Mouse (Mus musculus): ENCODE measurements around the gene 9430097D07Rik. TPM values are rescaled to one million over a fixed set of nuclear protein-coding genes. Genes with fewer than 3 reads are reported as not detected.
A peak's percentile ranks its signal among the peaks of the same experiment; 100 is the strongest.

The 9430097D07Rik gene
- total and polyA plus RNA-seq, 3 experiments, result not detected

DNA sequence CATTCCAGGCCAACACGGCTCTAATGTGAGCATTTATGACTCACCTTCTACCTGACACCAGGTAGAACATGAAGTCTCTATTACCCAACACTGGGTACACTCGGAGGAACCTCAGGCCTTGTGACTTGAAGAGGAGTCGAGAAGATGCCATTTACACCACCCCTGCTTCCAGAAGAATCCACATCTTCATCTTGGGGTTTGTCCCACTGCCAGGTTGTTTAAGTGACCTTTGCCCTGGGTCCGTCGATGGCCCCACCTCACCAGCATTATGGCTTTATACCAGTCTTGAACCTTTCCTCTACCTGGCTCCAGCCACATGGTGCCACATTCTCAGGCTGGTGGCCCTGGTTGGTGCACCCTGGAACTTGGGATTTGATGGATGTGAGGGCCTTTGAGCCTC is 21.8 kb upstream of the 9430097D07Rik start:
- DNase-seq, result no peak

DNA sequence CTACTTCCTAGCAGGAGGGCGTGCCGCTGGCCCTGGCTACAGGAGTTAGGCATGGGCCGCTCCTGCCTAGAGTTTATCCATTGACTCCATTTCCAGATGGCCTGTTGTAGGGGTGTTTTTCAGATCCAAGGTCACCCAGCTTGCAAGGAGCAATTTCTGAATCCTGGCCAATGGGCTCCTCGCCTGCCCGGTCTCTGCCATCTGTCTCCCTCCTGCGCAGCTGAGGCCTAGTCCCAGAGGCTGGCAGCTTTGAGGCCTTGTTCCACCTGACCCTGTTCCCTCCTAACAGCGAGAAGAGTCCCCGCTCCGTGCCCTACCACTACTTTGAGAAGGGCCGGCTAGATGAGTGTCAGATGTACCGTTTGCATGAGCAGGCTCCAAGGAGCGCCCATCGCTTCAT is 21.2 kb upstream of the 9430097D07Rik start:
- DNase-seq, result peak; percentile 48

DNA sequence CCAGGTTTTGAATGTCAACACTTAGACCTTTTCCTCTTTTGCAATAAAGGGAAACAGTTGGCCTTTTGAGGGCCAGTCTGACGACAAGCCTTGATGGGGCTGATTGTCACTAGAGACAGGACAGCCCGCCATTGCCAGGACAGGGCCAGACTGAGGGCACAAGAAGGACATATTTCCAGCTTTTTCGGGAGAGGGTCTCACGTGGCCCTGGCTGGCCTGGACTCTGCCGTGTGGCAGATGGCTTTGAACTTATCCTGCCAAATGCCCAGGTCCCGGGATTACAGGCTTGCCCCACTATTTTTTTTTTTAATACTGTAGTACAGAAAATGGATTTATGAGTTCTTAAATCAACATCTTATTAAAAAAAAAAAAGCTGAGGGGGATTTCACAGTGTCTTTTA is 15.8 kb upstream of the 9430097D07Rik start:
- no peak for DNase-seq

DNA sequence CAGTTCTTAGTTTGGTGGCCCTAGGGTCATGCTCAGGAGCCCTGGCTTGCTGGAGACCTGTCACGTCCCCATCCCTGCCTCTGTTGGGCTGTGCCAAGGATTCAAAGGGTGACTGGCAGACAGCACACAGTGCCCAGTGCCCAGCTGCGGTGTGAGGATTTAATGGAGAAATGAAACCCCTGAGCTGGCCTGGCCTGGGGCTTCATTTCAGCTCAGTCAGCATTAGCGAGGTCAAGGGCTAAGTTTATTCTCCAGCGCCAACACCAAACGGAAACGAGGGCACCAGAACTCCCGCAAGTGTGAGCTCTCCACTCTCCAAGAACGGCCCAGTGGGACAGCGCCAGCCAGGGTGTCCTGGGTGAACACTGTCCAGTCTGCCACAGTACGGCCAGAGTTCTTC is 14.7 kb upstream of the 9430097D07Rik start:
- no peak for DNase-seq

DNA sequence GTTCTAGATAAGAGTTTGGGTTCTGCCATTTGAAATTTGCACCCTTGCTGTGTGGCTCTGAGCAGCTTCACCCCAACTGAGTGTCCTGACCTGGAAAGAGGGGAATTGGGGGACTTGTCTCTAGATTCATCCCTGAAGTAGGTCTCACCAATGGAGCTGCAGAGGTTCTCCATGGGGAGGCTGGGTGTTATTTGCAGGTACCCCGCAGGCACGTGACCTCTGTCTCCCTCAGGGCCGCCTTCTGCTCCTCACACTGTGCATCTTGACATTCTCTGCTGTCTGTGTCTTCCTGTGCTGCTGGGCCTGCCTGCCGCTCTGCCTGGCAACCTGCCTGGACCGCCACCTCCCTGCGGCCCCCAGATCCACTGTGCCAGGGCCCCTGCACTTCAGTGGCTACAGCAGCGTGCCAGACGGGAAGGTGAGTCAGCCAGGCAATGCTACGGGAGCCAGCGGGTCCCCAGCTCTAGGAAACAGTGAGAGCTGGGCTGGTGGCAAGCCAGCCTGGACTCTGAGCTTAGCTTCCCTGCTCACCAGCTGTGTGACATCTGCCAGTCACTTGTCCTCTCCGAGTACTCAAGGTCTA is 13.8 kb upstream of the 9430097D07Rik start:
- peak; percentile 69 for DNase-seq

DNA sequence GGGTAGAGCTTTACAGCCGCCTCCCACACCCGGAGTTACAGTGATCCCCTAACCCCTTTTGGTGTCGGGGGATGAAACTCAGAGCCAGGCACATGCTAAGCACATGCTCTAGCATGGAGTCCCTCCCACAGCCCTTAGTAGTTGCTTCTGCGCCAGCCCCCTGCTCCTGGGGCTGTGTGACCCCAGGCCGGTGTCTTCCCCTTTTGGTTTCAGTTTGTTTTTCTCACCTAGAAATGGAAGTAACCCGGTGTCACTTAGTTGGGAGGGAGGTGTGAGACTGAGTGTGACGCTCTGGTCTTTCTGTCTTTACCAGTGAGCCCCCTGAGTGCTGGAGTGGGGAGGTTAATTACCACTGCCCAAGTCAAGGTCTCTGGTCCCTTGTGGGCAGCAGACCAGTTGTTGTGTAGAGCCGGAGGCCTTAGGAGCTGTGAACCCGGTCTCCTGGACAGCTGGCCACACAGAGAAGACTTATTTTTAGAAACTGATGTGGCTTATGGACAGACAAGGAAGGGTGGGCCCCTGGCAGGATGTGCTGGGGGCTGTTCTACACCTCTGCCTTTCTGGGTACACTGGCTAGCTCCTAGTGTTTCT is 12.3 kb upstream of the 9430097D07Rik start:
- no peak for DNase-seq

DNA sequence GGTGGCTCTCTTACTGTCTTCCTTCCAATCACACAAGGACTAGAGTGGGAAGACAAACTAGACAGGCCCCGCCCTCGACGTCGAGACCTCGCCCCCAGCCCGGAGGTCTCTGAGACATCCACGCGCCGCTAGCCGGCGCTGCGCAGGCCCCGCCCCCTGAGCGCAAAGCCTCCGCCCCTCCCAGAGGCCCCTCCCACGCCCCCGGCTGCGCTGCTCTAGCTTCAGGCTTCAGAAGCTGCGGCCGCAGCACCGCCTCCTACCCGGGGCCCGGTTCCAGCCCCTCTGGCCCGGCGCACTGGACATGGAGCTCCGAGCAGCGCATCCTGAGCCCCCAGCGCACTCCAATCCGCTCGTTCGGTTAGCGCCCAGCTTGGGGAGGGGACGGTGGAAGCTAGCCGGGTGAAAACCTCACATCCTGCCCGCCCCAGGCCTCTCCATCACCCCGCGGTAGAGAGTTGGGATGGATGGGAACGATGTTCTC is 11.4 kb upstream of the 9430097D07Rik start, which contains the start of gene St6galnac4:
TSS of gene St6galnac4 (plus strand) at position 225 of the 481 bp plus-strand sequence.
- peak; percentile 94 for DNase-seq

DNA sequence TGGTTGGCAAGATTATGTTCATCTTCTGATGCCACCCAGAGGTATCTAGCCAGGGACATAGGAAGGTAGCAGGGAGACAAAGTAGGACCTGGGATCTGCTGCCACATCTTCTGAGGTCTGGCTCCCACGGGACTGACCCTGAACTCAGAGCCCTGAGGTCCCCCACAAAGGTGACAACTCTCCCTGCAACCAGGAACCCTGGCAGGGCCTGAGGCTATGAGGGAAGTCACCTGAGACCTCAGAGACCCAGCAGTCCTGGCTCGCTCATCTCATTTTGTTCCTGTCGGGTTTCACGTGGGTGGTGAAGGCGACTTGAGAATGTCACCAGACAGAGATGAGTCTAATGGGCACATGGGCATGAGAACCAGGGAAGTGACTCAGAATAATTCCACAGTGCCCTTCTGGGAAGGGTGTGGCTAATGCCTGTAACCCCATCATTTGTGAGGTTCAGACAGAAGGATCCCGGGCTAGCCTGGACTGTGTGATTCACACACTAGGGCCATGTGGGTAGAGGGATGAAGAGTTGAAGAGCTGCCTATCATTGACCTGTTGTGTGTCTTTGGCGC is 9.7 kb upstream of the 9430097D07Rik start:
- DNase-seq, result no peak

DNA sequence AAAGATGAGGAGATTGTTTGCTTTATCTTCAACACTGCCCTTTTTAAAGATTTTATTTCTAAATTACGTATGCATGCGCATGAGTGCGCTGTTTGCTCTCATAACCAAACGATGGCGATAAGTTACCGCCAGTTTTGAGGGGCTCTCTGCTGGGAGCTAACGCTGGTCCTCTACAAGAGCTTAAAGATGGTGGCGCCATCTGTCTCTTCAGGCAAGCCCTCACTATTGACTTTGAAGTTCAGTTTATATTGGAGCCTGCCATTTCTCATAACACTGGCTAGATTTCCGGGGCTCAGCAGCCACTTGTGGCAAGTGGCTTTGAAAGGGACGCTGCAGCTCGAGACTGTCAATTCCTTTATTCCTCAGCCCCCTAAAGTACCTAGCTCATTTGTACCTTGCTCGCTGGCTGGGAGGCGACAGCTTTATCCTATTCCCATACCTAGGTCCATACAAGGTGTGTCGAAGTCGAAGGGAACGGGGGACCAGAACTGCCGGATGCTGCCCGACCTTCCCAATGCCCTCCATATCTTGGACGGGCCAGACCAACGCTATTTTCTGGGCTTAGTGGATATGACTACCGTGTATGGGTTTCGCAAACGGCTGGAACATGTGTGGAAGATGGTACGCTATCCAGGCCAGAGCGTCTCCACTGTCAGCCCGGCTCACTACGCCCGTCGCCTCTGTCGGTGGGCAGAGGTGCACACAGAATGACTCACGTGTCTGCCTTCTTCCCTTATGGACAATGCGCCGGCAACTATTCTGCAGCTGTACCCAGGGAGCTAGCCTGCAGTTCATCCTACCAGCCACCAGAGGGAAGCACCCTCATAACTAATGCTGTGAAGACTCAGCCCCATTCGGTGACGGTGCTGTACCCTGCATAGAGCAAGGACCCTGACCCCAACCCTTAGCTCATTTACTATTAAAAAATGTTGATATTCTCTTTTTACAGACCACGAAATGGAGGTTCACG is 7.6 kb upstream of the 9430097D07Rik start:
- peak; percentile 86 for DNase-seq

DNA sequence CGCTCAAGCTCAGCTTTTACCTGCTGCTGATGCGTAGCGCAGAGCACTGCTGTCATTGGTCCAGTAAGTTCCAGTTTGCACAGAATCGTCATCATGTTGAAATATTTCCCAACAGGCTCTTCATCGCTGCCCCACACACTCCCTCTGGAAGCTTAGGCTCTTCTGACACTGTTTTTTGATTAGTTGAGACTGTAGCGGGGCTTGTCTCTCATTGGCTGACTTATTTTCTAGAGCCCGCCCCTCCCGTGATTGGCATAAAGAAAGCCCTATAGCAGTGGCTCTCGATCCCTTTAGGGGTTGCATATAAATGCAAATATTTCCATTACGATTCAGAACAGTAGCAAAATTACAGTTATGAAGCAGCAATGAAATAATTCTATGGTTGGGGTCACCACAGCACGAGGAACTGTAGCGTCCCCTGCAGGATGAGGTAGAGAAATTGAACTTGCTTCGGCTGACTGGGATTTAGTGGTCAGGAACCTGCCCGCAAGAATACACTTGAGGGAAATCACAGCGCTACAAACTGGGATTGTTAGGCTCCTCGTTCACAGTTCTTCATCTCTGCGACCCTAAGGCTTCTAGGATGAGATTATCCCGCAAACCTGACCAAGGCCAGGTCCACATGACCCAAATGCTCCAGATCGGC is 6.1 kb upstream of the 9430097D07Rik start:
- DNase-seq, result peak; percentile 47

DNA sequence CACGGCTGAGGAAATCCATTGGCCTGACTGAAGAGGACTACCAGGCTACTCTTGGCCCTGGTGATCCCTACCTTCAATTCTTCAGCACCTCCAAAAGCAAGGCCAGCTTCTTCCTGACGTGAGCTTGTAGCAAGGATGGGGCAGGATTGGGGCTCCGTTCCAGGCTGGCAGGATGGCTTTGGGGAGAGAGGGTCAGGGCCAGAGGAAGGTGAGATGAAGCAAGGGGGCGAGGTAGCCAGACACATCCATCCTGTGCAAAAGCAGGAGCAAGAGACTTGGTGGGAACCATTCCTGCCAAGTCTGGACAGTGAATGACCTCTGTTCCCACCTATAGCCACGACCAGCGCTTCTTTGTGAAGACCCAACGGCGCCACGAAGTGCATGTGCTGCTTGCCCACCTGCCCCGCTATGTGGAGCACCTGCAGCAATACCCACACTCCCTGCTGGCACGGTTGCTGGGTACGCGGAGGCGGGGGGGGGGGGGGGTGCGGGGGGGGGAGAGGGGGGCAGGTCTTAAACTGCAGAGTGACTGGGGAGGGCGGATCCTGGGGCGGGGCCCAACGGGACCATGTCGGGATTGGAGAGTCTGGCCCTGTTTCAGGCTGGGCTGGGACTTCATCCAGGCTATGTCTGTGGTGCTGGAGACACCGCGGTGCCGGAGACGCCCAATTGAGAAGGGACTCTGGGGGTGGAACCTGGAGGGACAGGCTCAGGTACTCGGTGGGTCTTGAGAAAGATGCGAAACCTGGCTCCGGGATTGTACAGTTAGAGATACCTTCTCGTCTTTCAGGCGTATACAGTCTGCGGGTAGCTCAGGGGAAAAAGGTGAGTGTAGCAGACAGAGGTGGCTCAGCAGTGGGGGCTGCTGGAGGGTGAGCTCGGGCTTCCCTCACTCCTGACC is 2.9 kb upstream of the 9430097D07Rik start:
- peak; percentile 64 for DNase-seq

DNA sequence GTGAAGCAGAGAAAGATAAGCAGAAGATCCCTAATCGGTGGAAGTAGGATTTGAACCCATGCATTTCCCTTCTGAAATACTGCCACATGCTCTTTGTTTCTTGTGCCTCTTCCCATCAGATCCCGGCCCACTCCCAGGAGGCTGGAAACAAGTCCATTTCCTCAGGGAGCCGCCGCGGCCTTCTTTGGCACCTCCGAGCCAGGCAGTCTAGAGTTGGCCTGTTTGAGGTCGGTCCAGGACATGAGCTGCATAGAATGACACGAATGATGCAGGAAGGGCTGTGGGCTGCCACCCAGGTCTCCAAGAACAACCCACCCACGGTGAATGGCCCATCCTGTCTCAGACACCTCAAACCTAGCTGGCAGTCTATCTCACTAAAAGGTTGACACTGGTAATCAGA is 1.0 kb upstream of the 9430097D07Rik start:
- DNase-seq, result no peak

DNA sequence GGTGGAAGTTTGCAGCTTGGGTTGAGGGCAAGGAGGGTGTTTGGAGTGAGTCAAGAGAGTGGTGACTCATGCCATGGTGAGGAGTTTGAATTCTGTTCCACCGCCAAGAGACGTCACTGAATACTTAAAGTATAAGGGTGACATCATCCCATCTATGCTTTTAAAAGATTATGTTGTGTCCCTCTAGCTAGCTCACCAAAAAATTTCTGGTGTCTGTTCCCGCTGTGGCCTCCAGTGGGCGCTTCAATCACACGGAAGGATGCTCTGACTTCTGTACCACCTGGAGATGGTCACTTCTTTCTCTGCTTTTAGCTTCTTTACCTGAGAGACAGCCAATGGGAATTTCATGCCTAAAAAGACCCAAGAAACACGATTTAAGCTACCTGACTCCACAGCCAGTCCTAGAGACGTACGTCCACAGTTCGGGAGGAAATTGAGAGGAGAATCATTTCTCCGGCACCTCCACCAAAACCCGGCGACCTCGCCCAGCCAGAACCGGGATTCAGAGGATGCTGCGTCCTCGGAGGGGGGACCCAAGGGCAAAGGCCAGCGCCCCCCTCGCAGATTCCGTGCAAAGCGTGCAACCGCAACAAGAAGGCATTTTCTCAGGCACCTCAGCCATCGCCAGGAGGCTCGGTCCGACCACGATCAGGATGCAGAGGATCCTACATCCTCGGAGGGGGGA is 441 bp downstream of the 9430097D07Rik start:
- peak; percentile 53 for DNase-seq

DNA sequence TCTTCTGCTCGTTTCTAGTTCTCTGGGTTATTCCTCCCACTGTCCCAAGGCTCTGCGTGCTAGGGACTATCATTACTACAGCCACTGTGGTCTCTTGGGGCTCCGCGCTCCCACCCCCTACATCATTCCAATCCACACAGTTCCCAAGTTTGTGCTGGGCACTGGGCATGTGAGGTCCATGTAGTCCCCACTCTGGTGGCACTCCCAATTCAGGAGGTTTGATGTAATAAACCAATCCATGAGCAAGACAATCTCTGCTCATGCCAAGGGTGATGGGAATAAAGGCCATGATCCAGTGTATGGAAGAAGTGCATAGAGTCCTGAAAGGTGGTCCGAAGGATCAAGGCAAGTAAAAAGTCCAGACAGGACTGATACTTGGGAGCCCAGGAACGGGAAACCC is 987 bp downstream of the 9430097D07Rik start, which contains the start of gene Pip5kl1:
TSS of gene Pip5kl1 (plus strand) at position 301 of the 400 bp plus-strand sequence.
- DNase-seq, result no peak

DNA sequence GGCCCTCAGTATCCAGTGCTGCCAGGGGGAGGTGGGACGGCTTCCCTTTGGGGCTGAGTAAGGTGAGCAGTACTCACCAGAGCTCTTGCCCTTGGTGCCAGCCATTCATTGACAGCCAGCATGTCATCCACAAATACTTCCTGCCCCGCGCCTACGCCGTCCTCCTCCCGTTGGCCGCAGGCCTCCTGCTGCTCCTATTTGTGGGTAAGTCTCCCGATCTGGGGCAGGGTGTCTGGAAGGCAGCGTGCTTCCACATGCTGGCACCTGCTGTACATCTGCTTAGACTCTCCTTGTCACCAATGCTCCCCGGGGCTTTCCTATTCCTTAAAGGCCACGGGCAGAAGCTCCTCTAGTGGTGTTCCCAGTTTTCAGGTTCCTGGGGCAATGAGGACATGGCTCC is 3.3 kb downstream of the 9430097D07Rik start:
- no peak for DNase-seq

DNA sequence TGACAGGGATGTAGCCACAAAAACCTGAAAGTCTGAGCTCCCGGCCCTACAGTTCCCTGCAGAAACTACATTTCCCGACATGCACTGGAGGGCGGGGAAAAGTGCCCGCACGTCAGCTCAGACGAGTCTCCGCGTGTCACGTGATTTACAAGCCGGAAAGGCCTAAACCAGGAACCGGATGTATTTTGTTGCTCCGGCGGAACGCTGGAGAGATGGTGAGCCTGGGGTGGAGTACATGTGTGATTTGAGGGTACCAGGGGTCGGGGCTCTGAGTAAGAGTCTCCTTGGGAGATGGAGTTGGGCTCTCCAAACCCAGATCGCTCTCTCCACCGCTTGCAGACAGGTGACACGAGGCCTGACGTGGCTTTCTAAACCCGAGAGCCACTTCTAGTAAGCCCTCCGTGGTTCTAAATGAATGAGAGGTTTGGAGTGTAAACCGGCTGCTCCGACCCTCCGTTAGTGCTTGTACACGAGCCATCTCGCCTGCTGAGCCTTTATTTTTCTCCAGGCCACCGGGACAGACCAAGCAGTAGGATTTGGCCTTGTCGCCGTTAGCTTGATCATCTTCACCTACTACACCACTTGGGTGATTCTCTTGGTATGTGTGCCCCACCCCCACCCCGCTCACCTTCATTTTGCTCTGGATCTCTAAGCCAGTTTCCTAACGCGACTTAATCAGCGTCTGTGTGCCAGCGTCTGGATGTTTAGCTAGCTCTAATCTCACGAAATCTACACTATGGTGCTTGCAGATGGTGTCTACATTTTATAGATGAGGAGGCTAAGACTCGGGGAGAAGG is 4.6 kb downstream of the 9430097D07Rik start, which contains the start of gene Dpm2:
TSS of gene Dpm2 (plus strand) at position 161 of the 797 bp plus-strand sequence.
- DNase-seq, result peak; percentile 93

DNA sequence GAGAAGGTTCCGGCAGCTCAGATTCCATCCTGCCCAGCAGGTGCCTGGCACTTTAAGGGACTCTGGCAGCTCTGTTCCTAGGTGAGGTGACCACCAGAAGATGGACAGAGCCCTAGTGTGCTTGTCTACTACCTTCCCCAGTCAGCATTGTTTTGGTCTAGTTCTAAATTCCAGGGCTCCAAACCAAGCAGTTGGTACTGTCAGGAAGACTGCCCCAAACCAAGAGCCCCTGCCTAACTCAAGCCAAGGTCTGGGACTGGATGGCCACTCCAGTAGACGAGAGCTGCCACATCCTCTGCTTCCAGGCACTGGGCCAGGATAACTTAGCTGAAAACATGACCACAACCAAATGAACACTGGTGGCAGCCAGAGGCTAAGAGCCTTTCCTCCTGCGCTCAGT is 6.5 kb downstream of the 9430097D07Rik start:
- DNase-seq, result no peak

DNA sequence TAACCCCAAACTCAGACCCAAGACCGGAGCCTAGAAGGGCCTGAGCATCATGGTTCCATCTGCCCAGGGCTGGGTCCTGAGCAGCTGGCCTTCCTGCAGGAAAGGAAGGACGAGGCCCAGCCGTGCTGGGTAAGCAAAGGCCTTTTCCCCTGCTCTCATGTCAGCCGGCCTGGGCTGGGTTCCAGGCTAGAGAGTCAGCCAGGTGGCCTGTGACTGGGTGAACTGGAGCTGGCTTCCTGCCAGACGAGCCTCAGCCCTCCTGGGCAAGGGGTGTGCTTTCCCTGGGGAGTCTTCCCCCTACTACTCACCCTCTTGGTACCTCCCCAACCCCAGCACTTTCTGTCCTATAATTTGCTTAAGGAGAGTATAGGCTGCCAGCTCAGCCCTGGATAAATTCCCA is 7.3 kb downstream of the 9430097D07Rik start:
- peak; percentile 38 for DNase-seq

DNA sequence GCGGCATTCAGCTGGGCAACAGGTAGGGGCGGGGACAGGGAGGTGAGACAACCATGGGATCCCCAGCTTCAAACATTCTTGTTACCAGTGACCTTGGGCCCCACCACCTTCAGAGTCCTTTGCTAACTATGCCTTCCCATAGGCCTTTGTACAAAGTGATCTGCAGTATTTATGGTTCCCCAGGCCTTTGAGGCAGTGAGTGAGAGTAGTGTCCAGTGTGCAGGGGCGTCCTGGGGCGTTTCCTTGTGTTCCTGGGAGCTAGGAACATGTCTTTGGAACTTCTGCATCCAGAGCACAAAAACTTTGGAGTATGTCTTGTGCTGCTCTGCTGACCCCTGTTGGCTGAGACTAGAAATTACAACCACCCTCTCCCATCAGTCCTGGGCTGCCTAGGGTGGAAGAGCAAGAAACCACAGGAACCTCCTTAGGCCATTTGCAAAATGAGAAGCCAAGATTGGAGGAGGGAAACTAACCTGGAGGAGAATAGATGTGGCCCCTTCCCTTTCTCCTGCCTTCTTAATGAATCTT is 8.9 kb downstream of the 9430097D07Rik start:
- DNase-seq, result peak; percentile 73
